Mouse (Mus musculus) spleen, postnatal 0 days (tissue): ENCODE results near the gene Rcor3. TPM values are rescaled to one million over a fixed set of nuclear protein-coding genes. Genes with fewer than 3 reads are reported as not detected.

Source experiments
- polyA plus RNA-seq: library from polyadenylated mRNA; unstranded; fragments of >200 nt; fragmentation: Nextera tagmentation; extraction: Ambion mirVana; gene quantifications from 2 replicates; pipeline ENCODE4 v1.2.1, GENCODE M21; 2015

The Rcor3 gene
- 10.7 and 13.7 TPM in 2 replicates for polyA plus RNA-seq

GRCm38 (mm10) chr1:192137926-192138910 is at the start of gene Rcor3:
Gene Rcor3, minus strand, starts transcription at chr1:192138062.

DNA sequence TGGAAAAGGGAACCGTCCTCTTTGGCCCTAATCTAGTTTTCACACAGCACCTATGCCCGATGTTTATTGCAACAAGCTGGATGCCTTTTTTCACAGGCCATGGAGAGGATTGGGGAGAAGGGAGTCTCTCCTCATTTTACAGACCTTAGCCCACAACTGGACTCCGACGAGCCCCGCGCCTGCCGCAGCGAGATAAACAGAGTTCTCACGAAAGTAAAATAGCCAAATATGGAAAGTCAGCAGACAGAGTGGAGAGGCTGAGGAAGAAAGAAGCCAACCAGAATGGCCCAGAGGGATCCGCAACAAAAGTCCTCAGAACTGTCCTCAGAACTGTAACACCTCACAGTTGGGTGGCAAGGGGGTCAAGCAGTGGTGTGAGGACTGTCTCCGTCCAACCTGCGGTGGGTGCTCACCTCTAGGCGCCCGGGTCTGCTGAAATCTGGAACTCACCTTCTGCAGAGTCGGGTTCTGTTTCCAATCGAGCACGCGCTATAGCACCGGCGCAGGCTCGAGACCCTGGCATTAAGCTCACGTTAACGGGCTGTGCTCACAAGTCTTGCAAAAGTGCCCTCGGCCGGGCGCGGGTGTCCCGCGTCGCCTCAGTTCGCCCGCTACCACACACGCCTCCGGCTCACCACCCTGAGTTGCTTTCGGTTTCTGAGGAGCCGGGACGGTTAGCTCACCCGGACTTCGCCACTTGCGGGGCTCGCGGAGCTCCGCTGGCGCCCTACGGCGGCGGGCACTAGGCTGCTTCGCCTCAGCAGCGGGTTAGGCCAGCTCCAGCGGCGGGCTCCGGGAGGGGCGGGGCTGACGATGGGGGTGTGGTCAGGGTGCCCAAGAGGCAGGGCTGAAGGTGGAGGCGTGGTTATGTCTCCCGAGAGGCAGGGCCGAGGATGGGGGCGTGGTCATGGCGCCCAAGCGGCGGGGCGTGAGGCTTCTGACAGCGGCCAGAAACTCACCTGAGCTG is 45.8 kb downstream of the Rcor3 start, which contains the start of gene Traf5:
Gene Traf5 (minus strand): TSS at position 754 of the 967 bp plus-strand sequence.

Other genes starting within 250 kb of the Rcor3 start
- gene Slc30a1, start 231.3 kb downstream of the Rcor3 start, polyA plus RNA-seq = 3.1 and 3.2 TPM in 2 replicates
- gene Rd3, start 160.7 kb downstream of the Rcor3 start, polyA plus RNA-seq = 0.34 and 0.43 TPM in 2 replicates
- 10.0 and 13.0 TPM in 2 replicates for gene Traf5, start 45.5 kb downstream of the Rcor3 start, polyA plus RNA-seq
- 0.23 and 0.41 TPM in 2 replicates for gene Kcnh1, start 52.7 kb upstream of the Rcor3 start, polyA plus RNA-seq